Mouse (Mus musculus): ENCODE measurements at regions not wholly inside any gene's neighbourhood (a gene's known extent, or its start where the extent isn't known, plus 50 kb on each side); places are given as distances from the start of the nearest gene placed in this dataset.

DNA sequence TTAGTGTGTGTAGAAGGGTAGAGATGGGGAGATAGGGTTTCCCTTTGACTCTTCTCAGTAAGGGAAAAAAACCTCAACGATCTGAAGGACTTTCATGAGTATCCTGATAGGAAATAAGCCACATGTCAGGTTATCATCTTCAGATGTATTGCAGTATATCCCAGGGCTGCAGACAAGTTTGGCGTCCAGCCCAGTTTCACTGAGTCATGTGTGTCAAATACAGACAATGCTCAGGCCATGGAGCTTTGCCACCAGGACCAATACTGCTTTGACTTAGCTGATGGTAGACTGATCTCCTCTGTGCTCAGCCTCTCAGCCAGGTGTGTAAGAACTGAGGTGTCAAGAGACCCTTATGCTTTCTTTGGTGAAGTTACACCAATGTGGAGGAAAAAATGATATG lies 62.9 kb downstream of the Cst10 start:
- Histone ChIP-seq H3K4me2 (ENCODE audit: low read depth) (no peak overlapping the region), H3K27me3 (ENCODE audit: control insufficient read depth, insufficient read depth, low read length) (no peaks in the 10 kb centered on the region), H3K36me3 (replicated peaks; ENCODE audit: control insufficient read depth, insufficient read depth, low read depth) (no peaks in the 10 kb centered on the region), H3K4me1 (replicated peaks; ENCODE audit: control insufficient read depth in 2 of 2, insufficient read depth in 2 of 2, low read length in 1 of 2) (no peaks in the 10 kb centered on the region), H3K4me3 (ENCODE audit: insufficient read depth in 1 of 2, low read depth in 2 of 2, low read length in 2 of 2) (no peak overlapping the region), H3K9me3 (ENCODE audit: control insufficient read depth, low read length) (no peaks in the 10 kb centered on the region), H3K27ac (no peak overlapping the region), H3K9ac (replicated peaks) (no peak overlapping the region)
- TF ChIP-seq CTCF (IDR thresholded peaks at IDR 0.05; ENCODE audit: low read depth) (no peak), EP300 (IDR thresholded peaks at IDR 0.05; ENCODE audit: low read depth) (no peak)
- ATAC-seq (ENCODE audit: insufficient read depth) (no peak), DNase-seq (ENCODE audit: low read depth in 3 of 3, low spot score in 3 of 3) (no peak)
- WGBS (ENCODE audit: insufficient replicate concordance), result 55% methylated on average over 2 of the region's 2 CpGs

DNA sequence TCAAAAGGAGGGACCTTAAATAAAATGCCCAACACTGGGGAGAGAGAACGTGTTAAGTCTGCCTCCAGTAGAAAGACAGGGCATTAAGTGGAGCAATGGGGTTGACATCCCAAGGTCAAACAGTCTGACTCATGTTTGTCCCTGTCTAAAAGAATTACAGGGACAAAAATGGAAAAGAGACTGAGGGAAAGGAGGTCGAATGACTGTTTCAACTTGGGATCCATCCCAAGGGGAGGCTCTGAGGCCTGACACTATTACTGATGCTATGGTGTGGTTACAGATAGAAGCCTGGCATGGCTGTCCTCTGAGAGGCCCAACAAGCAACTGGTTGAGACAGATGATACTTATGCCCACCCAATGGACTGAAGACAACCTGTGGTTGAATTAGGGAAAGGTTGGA lies 67.6 kb downstream of the Cst10 start:
- TF ChIP-seq CTCF (IDR thresholded peaks at IDR 0.05; ENCODE audit: low read depth) (no peak), EP300 (IDR thresholded peaks at IDR 0.05; ENCODE audit: low read depth) (no peak)
- Histone ChIP-seq H3K9me3 (ENCODE audit: control insufficient read depth, low read length) (no peaks in the 10 kb centered on the region), H3K36me3 (replicated peaks; ENCODE audit: control insufficient read depth, insufficient read depth, low read depth) (no peaks in the 10 kb centered on the region), H3K4me3 (ENCODE audit: insufficient read depth in 1 of 2, low read depth in 2 of 2, low read length in 2 of 2) (no peak overlapping the region), H3K4me1 (replicated peaks; ENCODE audit: control insufficient read depth in 2 of 2, insufficient read depth in 2 of 2, low read length in 1 of 2) (no peaks in the 10 kb centered on the region), H3K4me2 (ENCODE audit: low read depth) (no peak overlapping the region), H3K27me3 (ENCODE audit: control insufficient read depth, insufficient read depth, low read length) (no peaks in the 10 kb centered on the region), H3K27ac (no peak overlapping the region), H3K9ac (replicated peaks) (no peak overlapping the region)
- WGBS (ENCODE audit: insufficient replicate concordance), result 50% methylated on average over 2 of the region's 2 CpGs
- DNase-seq (ENCODE audit: low read depth in 3 of 3, low spot score in 3 of 3), result no peak
- ATAC-seq (ENCODE audit: insufficient read depth), result no peak

DNA sequence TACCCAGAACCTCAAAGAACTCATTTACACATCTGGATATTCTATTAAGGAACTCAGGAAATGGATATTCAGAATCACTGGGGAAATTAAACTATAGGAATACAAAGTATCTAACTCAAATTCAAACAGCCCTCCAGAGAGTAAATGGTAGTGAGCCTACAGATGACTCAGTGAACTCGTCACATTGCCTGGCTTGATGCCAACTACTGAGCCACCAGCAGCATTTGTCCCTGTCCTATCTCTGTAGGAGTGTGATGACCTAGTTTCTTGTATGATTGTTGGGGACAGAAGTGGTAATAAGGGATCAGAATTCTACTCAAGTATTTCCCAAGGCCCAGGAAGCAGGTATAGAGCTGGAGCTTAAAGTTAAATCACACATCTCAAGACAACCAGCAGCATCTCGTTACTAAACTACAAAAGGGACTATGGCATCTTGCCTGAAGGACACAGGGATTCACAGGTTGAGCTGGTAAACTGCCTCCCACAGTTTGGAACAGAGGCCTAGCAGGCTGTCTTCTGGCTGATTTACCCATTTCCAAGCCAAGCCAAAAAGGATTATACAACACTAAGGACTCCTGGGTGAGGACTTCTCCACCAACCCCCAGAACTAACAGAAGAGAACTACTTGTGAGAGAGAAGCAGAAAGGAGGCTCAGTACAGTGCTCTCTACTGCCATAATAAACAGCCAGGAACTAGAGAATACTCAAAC lies 88.6 kb downstream of the Cst10 start:
- H3K4me3 ChIP-seq (ENCODE audit: insufficient read depth in 1 of 2, low read depth in 2 of 2, low read length in 2 of 2), result no peak overlapping the region
- no peaks in the 10 kb centered on the region for H3K9me3 ChIP-seq (ENCODE audit: control insufficient read depth, low read length)
- TF ChIP-seq CTCF (IDR thresholded peaks at IDR 0.05; ENCODE audit: low read depth) (no peak), EP300 (IDR thresholded peaks at IDR 0.05; ENCODE audit: low read depth) (no peak)
- no peak for DNase-seq (ENCODE audit: low read depth in 3 of 3, low spot score in 3 of 3)
- 32% methylated on average over 2 of the region's 2 CpGs for WGBS (ENCODE audit: insufficient replicate concordance)
- no peaks in the 10 kb centered on the region for H3K27me3 ChIP-seq (ENCODE audit: control insufficient read depth, insufficient read depth, low read length)
- H3K9ac ChIP-seq (replicated peaks), result no peak overlapping the region
- no peak overlapping the region for H3K4me2 ChIP-seq (ENCODE audit: low read depth)
- no peaks in the 10 kb centered on the region for H3K4me1 ChIP-seq (replicated peaks; ENCODE audit: control insufficient read depth in 2 of 2, insufficient read depth in 2 of 2, low read length in 1 of 2)
- ATAC-seq (ENCODE audit: insufficient read depth), result no peak
- no peaks in the 10 kb centered on the region for H3K36me3 ChIP-seq (replicated peaks; ENCODE audit: control insufficient read depth, insufficient read depth, low read depth)
- no peak overlapping the region for H3K27ac ChIP-seq

DNA sequence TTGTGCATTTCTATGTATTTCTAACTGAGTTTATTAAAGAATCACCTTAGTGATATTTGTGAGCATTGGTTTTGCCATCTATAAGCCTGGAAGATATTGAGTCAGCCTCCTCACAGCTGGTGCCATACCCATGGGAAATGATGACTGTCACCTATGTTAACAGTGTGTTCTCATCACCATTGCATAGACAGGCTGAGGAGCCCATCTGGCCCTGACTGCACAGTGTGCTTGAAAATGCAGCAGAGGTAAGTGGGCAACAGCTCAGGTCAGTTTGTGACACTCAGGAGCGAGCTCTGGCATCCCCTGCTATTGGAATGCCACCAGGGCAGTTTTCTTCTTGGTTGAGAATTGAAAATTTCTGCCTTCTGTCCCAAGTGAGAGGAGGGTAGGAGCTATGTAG lies 108.0 kb downstream of the Cst10 start:
- ATAC-seq (ENCODE audit: insufficient read depth) (no peak), DNase-seq (ENCODE audit: low read depth in 3 of 3, low spot score in 3 of 3) (no peak)
- Histone ChIP-seq H3K27me3 (ENCODE audit: control insufficient read depth, insufficient read depth, low read length) (no peaks in the 10 kb centered on the region), H3K9ac (replicated peaks) (no peak overlapping the region), H3K9me3 (ENCODE audit: control insufficient read depth, low read length) (no peaks in the 10 kb centered on the region), H3K27ac (no peak overlapping the region), H3K36me3 (replicated peaks; ENCODE audit: control insufficient read depth, insufficient read depth, low read depth) (no peaks in the 10 kb centered on the region), H3K4me1 (replicated peaks; ENCODE audit: control insufficient read depth in 2 of 2, insufficient read depth in 2 of 2, low read length in 1 of 2) (no peaks in the 10 kb centered on the region), H3K4me3 (ENCODE audit: insufficient read depth in 1 of 2, low read depth in 2 of 2, low read length in 2 of 2) (no peak overlapping the region), H3K4me2 (ENCODE audit: low read depth) (no peak overlapping the region)
- TF ChIP-seq CTCF (IDR thresholded peaks at IDR 0.05; ENCODE audit: low read depth) (no peak), EP300 (IDR thresholded peaks at IDR 0.05; ENCODE audit: low read depth) (no peak)
- 43% methylated on average over 1 of the region's 1 CpGs for WGBS (ENCODE audit: insufficient replicate concordance)

DNA sequence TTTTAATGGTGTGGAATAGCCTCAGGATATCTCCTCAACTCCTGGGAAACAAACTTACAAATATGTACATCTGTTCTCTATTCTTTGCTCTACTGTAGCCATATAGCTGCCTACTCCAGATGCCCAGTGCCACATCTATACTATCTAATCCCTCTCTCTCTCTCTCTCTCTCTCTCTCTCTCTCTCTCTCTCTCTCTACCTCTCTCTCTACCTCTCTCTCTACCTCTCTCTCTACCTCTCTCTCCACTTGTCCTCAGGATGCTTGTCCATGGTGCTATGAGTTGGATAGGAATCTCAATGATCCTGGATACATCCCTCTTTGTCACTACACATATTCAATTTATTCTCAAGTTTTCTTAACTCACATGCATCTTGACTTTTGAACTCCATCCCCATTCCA lies 119.6 kb downstream of the Cst10 start:
- Histone ChIP-seq H3K27me3 (ENCODE audit: control insufficient read depth, insufficient read depth, low read length) (no peaks in the 10 kb centered on the region), H3K4me3 (ENCODE audit: insufficient read depth in 1 of 2, low read depth in 2 of 2, low read length in 2 of 2) (no peak overlapping the region), H3K27ac (no peak overlapping the region), H3K4me1 (replicated peaks; ENCODE audit: control insufficient read depth in 2 of 2, insufficient read depth in 2 of 2, low read length in 1 of 2) (no peaks in the 10 kb centered on the region), H3K9ac (replicated peaks) (no peak overlapping the region), H3K4me2 (ENCODE audit: low read depth) (no peak overlapping the region), H3K36me3 (replicated peaks; ENCODE audit: control insufficient read depth, insufficient read depth, low read depth) (no peaks in the 10 kb centered on the region), H3K9me3 (ENCODE audit: control insufficient read depth, low read length) (no peaks in the 10 kb centered on the region)
- ATAC-seq (ENCODE audit: insufficient read depth) (no peak), DNase-seq (ENCODE audit: low read depth in 3 of 3, low spot score in 3 of 3) (no peak)
- no peak for TF ChIP-seq CTCF (IDR thresholded peaks at IDR 0.05; ENCODE audit: low read depth)
